Mouse (Mus musculus) limb, embryonic 15.5 days (tissue): ENCODE measurements around the gene Hcn1. TPM values are rescaled to one million over a fixed set of nuclear protein-coding genes. Genes with fewer than 3 reads are reported as not detected.

Experiments
- ATAC-seq: fragments of 200-750 bp; cut with Nextera tagmentation; 2 replicates; pipeline ENCODE4 v1.8.0; 2017; ENCODE audit warnings: low read depth, moderate TSS enrichment; ENCODE audit not compliant: insufficient number of reproducible peaks, low FRiP score, low TSS enrichment
- H3K27ac ChIP-seq: fragments of 300-500 bp; sonication (generic); 2 replicates; pipeline ENCODE4 v1.5.1; 2015; ENCODE audit warnings: moderate library complexity, mild to moderate bottlenecking, inconsistent platforms
- H3K27me3 ChIP-seq: fragments of 300-500 bp; sonication (generic); 2 replicates; pipeline ENCODE4 v1.6.1; 2015; ENCODE audit warnings: inconsistent platforms
- H3K36me3 ChIP-seq: fragments of 300-500 bp; sonication (generic); 2 replicates; pipeline ENCODE4 v1.6.1; 2015; ENCODE audit warnings: inconsistent platforms
- H3K4me1 ChIP-seq: fragments of 300-500 bp; sonication (generic); 2 replicates; pipeline ENCODE4 v1.6.1; 2015; ENCODE audit warnings: inconsistent platforms
- H3K4me2 ChIP-seq: fragments of 300-500 bp; sonication (generic); 2 replicates; pipeline ENCODE4 v1.6.1; 2015; ENCODE audit warnings: mild to moderate bottlenecking, inconsistent platforms
- H3K4me3 ChIP-seq: fragments of 300-500 bp; sonication (generic); 2 replicates; pipeline ENCODE4 v1.5.1; 2015; ENCODE audit warnings: mild to moderate bottlenecking, inconsistent platforms
- H3K9ac ChIP-seq: fragments of 300-500 bp; sonication (generic); 2 replicates; pipeline ENCODE4 v1.6.1; 2015; ENCODE audit warnings: inconsistent platforms
- H3K9me3 ChIP-seq: fragments of 300-500 bp; sonication (generic); 2 replicates; pipeline ENCODE4 v1.6.1; 2016; ENCODE audit warnings: inconsistent platforms
- WGBS: fragments of 180-500 bp; shearing (Covaris S2); methylation state at CpG from one replicate; pipeline ENCODE4 v1.1.7; 2015; 5-methylcytosine and 5-hydroxymethylcytosine counted together
- polyA plus RNA-seq: library from polyadenylated mRNA; unstranded; fragments of >200 nt; fragmentation: Nextera tagmentation; extraction: Ambion mirVana; gene quantifications from 2 replicates; pipeline ENCODE4 v1.2.1, GENCODE M21; 2015

The Hcn1 gene
- polyA plus RNA-seq, 1 experiment from 2014 or later, result 0.13 TPM

DNA sequence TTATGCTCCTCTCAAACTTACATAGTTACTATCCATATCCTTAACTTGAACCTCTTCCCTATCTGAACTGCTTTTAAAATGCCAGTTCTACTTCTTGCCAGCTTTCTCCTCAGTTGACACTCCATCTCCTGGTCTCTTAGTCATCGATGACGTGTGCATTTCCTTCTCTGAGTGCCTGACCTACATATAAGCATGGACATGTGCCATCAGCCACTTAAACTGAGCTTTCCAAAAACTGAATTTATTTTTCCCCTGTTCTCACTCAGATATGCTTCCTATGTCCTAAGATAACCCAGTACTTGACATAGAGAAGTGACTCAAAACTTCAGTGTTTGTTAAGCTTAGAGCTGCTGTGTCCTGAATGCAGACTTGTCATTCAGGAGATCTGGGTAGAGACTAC is 295.9 kb downstream of the Hcn1 start:
- no peaks in the 10 kb centered on the region for H3K27me3 ChIP-seq
- no peaks in the 10 kb centered on the region for H3K9me3 ChIP-seq
- H3K9ac ChIP-seq, result no peak overlapping the region
- no peaks in the 10 kb centered on the region for H3K36me3 ChIP-seq
- H3K27ac ChIP-seq, result no peak overlapping the region
- H3K4me3 ChIP-seq, result no peak overlapping the region
- no peaks in the 10 kb centered on the region for H3K4me1 ChIP-seq
- H3K4me2 ChIP-seq, result no peak overlapping the region
- ATAC-seq, result no peak
- WGBS, result 78% methylated on average over 2 of the region's 2 CpGs

DNA sequence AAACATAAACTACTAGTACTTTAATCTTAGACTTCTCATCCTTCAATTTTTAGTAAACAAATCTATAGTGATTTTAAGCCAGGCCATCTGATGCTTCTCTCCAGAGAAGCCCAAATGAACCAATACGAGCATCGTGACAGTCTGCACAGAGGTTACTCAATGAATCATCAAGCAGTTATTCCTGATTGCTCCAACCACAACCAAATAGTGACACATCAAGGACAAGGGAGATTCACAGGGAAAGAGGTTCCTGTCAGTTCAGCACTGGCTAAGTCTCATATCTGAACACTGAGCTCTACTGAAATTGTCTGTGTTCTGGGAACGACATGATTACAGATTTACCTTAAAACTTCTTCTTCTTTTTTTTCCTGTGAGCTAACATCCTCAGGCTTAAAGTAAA is 305.7 kb downstream of the Hcn1 start:
- Histone ChIP-seq H3K27ac (no peak overlapping the region), H3K9me3 (no peaks in the 10 kb centered on the region), H3K36me3 (no peaks in the 10 kb centered on the region), H3K4me2 (no peak overlapping the region), H3K27me3 (no peaks in the 10 kb centered on the region), H3K9ac (no peak overlapping the region), H3K4me1 (no peaks in the 10 kb centered on the region), H3K4me3 (no peak overlapping the region)
- WGBS, result 89% methylated on average over 3 of the region's 3 CpGs
- no peak for ATAC-seq

DNA sequence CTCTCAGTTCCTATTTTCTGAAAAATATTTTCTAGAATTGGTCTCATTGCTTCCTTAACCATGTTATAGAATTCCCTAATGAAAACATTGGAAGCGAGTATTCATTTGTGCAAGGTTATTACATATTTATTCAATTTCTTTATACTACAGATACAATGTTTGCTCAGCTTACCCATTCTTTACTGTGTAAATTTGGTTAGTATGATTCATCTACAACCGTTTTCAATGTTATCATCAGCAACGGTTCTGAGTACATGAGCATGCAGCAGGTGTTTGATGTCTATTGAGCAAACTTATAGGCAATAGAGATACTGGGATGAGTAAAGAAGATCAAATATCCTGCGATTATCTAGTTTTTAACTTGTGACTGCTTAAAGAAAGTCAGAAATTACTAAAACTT is 327.6 kb downstream of the Hcn1 start:
- no peak overlapping the region for H3K4me3 ChIP-seq
- H3K4me1 ChIP-seq, result no peaks in the 10 kb centered on the region
- 86% methylated on average over 4 of the region's 4 CpGs for WGBS
- no peak for ATAC-seq
- H3K9ac ChIP-seq, result no peak overlapping the region
- no peaks in the 10 kb centered on the region for H3K36me3 ChIP-seq
- H3K27ac ChIP-seq, result no peak overlapping the region
- H3K4me2 ChIP-seq, result no peak overlapping the region
- no peaks in the 10 kb centered on the region for H3K9me3 ChIP-seq
- H3K27me3 ChIP-seq, result no peaks in the 10 kb centered on the region

DNA sequence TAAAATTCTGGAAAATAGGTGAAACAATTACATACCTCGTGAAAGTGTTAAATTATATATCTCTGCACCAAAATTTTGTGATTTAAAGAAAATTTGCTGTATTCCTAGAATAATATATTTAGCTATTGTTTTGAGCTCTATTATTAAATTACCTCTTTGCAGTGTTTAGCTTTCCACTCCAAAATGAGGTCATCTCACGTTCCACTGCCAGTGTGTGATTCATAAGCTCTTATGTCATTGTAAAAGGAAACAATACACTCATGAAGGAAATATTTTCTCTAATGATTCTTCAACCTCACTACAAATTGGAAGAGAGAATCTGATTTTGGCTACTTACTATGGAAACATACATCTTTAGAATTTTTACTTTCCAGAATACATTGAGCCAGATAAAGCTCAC is 329.6 kb downstream of the Hcn1 start:
- Histone ChIP-seq H3K9ac (no peak overlapping the region), H3K27me3 (no peaks in the 10 kb centered on the region), H3K4me1 (no peaks in the 10 kb centered on the region), H3K36me3 (no peaks in the 10 kb centered on the region), H3K4me3 (no peak overlapping the region), H3K27ac (no peak overlapping the region), H3K9me3 (no peaks in the 10 kb centered on the region), H3K4me2 (no peak overlapping the region)
- WGBS, result 65% methylated on average over 2 of the region's 2 CpGs
- ATAC-seq, result no peak

DNA sequence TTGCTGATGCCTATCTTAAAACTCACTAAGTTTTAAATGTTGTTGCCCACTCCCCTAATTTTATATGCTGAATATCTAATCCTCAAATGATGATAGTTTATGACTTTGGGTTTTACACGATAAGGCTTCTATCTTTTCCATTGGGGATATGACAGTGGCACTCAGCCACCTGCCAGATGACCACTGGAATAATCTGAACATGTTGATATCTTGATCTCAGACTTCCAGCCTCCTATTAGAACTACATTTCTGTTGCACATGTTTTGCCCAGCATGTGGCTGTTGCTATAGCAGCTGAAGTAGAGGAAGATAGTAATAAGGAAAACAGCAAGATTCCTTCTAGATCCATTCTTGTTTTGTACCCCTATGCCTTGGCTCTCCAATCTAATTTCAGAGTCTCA is 336.6 kb downstream of the Hcn1 start:
- WGBS, result 81% methylated on average over 1 of the region's 1 CpGs
- Histone ChIP-seq H3K4me3 (no peak overlapping the region), H3K27ac (no peak overlapping the region)

DNA sequence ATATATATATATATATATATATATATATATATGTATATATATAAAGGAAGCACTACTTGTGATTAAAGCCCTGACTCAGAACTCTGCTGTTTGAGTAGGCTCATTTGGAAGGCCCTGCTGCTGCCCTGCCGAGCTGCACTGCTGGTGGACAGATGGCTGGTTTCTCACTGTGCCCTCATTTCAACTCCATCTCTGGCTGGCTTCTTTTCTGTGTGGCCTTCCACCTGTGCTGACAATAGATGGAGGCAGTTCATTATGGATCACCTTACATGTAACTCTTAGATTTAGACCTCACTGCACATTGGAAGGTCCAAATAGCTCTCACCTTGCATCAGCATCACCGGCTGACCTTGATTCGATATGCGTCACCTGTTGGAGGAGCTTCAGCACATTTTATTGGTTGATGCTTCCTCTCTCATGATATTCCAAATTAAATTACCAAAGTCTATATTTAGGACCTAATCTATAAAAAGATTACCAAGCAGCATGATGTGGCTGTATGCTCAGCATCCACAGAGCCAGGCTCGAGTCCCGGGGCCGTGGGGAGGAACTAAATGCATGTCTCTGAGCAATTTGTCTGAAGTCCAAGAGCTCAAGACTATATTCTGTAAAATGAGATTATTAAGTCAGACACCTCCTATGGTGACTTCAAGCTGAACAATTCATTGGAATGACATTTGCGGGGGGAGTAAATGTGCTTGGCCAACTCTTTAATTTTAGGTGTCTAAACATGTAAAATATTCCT is 338.6 kb downstream of the Hcn1 start:
- H3K27me3 ChIP-seq, result no peaks in the 10 kb centered on the region
- no peaks in the 10 kb centered on the region for H3K9me3 ChIP-seq
- no peak for ATAC-seq
- H3K36me3 ChIP-seq, result no peaks in the 10 kb centered on the region
- H3K4me1 ChIP-seq, result no peaks in the 10 kb centered on the region
- H3K4me2 ChIP-seq, result no peak overlapping the region
- H3K9ac ChIP-seq, result no peak overlapping the region
- WGBS, result 86% methylated on average over 8 of the region's 8 CpGs
- H3K4me3 ChIP-seq, result no peak overlapping the region
- no peak overlapping the region for H3K27ac ChIP-seq

More for the DNA sequence above, 336.6 kb downstream of the Hcn1 start:
- H3K4me2 ChIP-seq, result no peak overlapping the region
- no peak overlapping the region for H3K9ac ChIP-seq
- H3K9me3 ChIP-seq, result no peaks in the 10 kb centered on the region
- H3K36me3 ChIP-seq, result no peaks in the 10 kb centered on the region
- no peaks in the 10 kb centered on the region for H3K4me1 ChIP-seq
- H3K27me3 ChIP-seq, result no peaks in the 10 kb centered on the region
- ATAC-seq, result no peak

DNA sequence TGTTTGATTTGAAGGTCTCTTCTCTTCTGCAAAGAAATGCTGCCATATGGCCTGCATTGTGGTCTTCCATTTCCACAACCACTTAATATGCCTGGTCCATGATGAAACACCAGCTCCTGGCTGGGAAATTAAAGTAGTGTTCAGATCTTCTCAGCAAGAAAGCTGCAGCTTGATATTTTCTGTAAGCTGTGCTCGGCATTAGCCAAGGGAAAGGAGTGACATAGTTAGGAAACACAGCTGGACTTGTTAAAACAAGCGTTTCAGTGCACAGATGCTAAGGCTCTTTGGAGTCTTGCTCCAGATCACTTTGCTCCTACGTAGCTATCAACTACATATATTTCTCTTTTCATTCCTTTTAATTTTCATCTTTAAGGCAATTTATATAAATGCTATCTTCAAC is 344.7 kb downstream of the Hcn1 start:
- no peak for ATAC-seq
- no peaks in the 10 kb centered on the region for H3K27me3 ChIP-seq
- H3K9me3 ChIP-seq, result no peaks in the 10 kb centered on the region
- H3K36me3 ChIP-seq, result no peaks in the 10 kb centered on the region
- H3K9ac ChIP-seq, result no peak overlapping the region
- no peak overlapping the region for H3K27ac ChIP-seq
- 35% methylated on average over 3 of the region's 3 CpGs for WGBS
- H3K4me2 ChIP-seq, result no peak overlapping the region
- no peaks in the 10 kb centered on the region for H3K4me1 ChIP-seq
- H3K4me3 ChIP-seq, result no peak overlapping the region

DNA sequence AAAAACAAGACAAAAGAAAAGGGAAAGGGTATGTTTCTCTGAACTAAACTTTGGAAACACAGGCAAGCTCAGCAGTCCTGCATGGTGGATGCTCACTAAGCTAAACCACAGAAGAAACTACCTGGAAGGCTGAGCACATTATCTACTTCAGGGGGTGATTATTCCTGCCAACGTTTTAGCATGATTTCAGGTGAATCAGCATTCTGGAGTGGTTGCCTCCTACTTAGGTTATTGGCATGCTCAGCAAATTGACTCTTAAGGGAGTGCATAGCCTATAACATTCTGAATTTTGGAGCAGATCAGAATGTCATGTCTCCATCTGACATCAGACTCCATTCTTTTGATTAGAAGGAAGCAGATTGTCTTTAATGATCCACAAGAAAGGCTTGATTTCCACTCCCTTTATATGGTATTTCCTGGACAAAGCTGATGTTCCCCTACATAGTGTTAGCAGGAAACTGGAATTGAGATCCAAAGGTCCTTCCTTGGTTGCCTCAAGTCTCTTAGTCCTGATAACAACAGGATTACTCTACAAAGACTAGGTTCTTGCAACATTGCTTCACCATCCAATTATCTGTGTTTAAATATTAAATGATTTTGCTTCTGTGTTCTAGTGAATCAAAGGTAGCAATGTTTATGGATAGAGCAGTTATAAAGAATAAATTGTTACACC is 345.7 kb downstream of the Hcn1 start:
- no peaks in the 10 kb centered on the region for H3K9me3 ChIP-seq
- no peaks in the 10 kb centered on the region for H3K4me1 ChIP-seq
- no peaks in the 10 kb centered on the region for H3K36me3 ChIP-seq
- H3K4me2 ChIP-seq, result no peak overlapping the region
- H3K9ac ChIP-seq, result no peak overlapping the region
- no peak overlapping the region for H3K27ac ChIP-seq
- no peak for ATAC-seq
- 51% methylated on average over 1 of the region's 1 CpGs for WGBS
- no peaks in the 10 kb centered on the region for H3K27me3 ChIP-seq
- no peak overlapping the region for H3K4me3 ChIP-seq

DNA sequence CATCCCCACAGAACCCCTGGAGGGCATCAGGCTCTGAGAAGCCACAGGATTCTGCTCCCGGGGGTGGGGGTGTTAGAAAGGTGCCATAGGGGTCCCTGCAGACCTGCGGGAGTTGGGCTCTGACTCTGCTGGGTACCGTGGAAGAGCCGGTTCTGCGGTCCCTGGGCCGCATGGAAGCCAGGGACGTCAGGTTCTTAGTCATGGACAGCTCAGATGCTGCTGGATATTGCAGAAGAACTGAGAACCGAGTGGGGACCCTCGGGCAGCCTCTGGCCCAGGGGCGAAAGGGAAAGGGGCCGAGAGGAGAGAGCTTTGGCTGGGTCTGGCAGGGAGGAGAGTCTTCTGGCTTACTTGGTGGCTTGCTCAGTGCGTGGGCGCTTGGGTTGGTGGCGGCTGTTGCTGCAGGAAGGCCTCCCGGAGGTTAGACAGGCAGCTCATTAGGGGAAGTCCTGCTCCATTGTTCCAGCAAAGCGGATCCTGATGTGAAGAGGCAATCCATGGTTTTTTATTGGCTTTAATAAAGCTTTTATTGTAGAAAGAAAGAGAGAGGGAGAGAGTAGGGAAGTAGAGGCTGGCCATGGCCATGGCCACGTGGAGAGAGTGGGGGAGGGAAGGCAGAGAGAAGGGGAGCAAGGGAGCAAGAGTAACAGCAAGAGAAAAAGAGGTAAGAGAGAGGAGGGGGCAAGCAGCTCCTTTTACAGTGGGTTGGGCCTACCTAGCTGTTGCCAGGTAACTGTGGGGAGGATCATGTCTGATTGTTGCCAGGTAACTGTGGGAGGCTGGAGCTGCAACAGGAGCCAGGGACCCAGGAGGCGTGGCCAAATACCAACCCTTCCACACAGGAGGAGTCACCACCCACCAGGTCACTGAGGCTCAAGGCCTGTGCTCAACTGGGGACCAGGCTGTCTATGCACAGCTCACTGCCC is 356.6 kb downstream of the Hcn1 start:
- Histone ChIP-seq H3K4me2 (peak overlapping the region; percentile 17; the same call in 1 of the 2 replicates), H3K4me3 (no peak overlapping the region), H3K27me3 (no peaks in the 10 kb centered on the region), H3K27ac (no peak overlapping the region), H3K9ac (no peak overlapping the region), H3K4me1 (no peaks in the 10 kb centered on the region), H3K36me3 (no peaks in the 10 kb centered on the region), H3K9me3 (no peaks in the 10 kb centered on the region)
- no peak for ATAC-seq
- WGBS, result 10% methylated on average over 18 of the region's 18 CpGs

DNA sequence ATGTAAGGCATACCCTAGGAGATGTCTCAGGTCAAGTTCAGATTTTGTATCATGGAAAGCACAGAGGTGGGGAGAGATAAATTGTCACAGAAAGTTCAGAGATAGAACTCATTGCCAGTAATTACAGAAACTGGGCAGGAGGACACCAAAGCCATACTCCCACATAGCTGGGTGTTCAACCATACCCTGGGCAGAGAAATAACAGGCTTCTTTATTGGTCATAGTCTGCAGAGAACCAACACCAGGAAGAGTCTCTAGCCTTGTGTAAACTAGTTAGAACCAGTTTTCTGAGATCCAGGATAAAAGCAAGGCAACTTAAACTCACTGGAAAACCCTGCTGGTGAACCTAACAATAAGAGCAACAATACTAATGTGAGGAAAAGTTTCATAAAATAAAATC is 362.5 kb downstream of the Hcn1 start:
- ATAC-seq, result no peak
- H3K4me1 ChIP-seq, result no peaks in the 10 kb centered on the region
- H3K9ac ChIP-seq, result no peak overlapping the region
- H3K9me3 ChIP-seq, result no peaks in the 10 kb centered on the region
- no peak overlapping the region for H3K4me3 ChIP-seq
- no peak overlapping the region for H3K4me2 ChIP-seq
- no peak overlapping the region for H3K27ac ChIP-seq
- H3K36me3 ChIP-seq, result no peaks in the 10 kb centered on the region
- no peaks in the 10 kb centered on the region for H3K27me3 ChIP-seq

DNA sequence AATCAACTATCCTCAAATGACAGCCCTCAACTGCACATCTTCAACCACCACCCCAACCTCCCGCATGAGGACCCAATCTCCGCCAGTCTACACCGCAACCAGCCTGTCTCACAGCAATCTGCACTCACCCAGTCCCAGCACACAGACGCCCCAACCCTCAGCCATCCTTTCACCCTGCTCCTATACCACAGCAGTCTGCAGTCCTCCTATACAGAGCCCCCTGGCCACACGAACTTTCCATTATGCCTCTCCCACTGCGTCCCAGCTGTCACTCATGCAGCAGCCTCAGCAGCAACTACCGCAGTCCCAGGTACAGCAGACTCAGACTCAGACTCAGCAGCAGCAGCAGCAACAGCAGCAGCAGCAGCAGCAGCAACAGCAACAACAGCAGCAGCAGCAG is 373.3 kb downstream of the Hcn1 start:
- no peak for ATAC-seq
- Histone ChIP-seq H3K36me3 (no peaks in the 10 kb centered on the region), H3K4me1 (no peaks in the 10 kb centered on the region), H3K9ac (no peak overlapping the region), H3K27me3 (no peaks in the 10 kb centered on the region), H3K27ac (no peak overlapping the region), H3K4me3 (no peak overlapping the region), H3K9me3 (no peaks in the 10 kb centered on the region), H3K4me2 (no peak overlapping the region)
- 62% methylated on average over 7 of the region's 7 CpGs for WGBS

DNA sequence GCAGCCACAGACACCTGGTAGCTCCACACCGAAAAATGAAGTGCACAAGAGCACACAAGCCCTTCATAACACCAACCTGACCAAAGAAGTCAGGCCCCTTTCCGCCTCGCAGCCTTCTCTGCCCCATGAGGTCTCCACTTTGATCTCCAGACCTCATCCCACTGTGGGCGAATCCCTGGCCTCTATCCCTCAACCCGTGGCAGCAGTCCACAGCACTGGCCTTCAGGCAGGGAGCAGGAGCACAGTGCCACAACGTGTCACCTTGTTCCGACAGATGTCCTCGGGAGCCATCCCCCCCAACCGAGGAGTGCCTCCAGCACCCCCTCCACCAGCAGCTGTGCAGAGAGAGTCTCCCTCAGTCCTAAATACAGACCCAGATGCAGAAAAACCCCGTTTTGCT is 373.7 kb downstream of the Hcn1 start:
- 45% methylated on average over 10 of the region's 10 CpGs for WGBS
- no peak overlapping the region for H3K9ac ChIP-seq
- H3K4me2 ChIP-seq, result no peak overlapping the region
- no peaks in the 10 kb centered on the region for H3K27me3 ChIP-seq
- H3K9me3 ChIP-seq, result no peaks in the 10 kb centered on the region
- no peak overlapping the region for H3K4me3 ChIP-seq
- H3K4me1 ChIP-seq, result no peaks in the 10 kb centered on the region
- H3K36me3 ChIP-seq, result no peaks in the 10 kb centered on the region
- H3K27ac ChIP-seq, result no peak overlapping the region
- no peak for ATAC-seq
